Mouse (Mus musculus) heart, adult 11 months (tissue): ENCODE results near the gene Hoxb4.

Source experiments
- DNase-seq: peaks from one replicate; pipeline ENCODE4 v3.0.0; 2022

Gene Hoxb4

GRCm38 (mm10) chr11:96285771-96286738 is 32.0 kb upstream of the Hoxb4 start, which contains the start of gene Hoxb7:
Hoxb7 (plus strand) TSS chr11:96286623.
- peak; percentile 91 for DNase-seq

GRCm38 (mm10) chr11:96286739-96287385 is 31.2 kb upstream of the Hoxb4 start:
- no peak for DNase-seq

GRCm38 (mm10) chr11:96287411-96287810 is 30.7 kb upstream of the Hoxb4 start:
- DNase-seq, result no peak

GRCm38 (mm10) chr11:96288455-96289221 is 29.4 kb upstream of the Hoxb4 start:
- no peak for DNase-seq

GRCm38 (mm10) chr11:96289293-96289692 is 28.8 kb upstream of the Hoxb4 start:
- DNase-seq, result no peak

GRCm38 (mm10) chr11:96289837-96290236 is 28.2 kb upstream of the Hoxb4 start:
- DNase-seq, result no peak

GRCm38 (mm10) chr11:96290705-96291355 is 27.2 kb upstream of the Hoxb4 start:
- DNase-seq, result no peak

GRCm38 (mm10) chr11:96291681-96292564 is 26.1 kb upstream of the Hoxb4 start, which contains the start of gene Hoxb6:
Hoxb6 (plus strand) TSS chr11:96292476.
- no peak for DNase-seq

- no peak for DNase-seq
These were observed 25.3 kb upstream of the Hoxb4 start for GRCm38 (mm10) chr11:96292565-96293301.

GRCm38 (mm10) chr11:96293302-96293921 is 24.7 kb upstream of the Hoxb4 start:
- DNase-seq, result no peak

GRCm38 (mm10) chr11:96294245-96295091 is 23.6 kb upstream of the Hoxb4 start:
- DNase-seq, result peak; percentile 85

GRCm38 (mm10) chr11:96295092-96295835 is 22.8 kb upstream of the Hoxb4 start:
- no peak for DNase-seq

GRCm38 (mm10) chr11:96296997-96297396 is 21.1 kb upstream of the Hoxb4 start:
- no peak for DNase-seq

GRCm38 (mm10) chr11:96297428-96297827 is 20.6 kb upstream of the Hoxb4 start:
- no peak for DNase-seq

- no peak for DNase-seq
These were observed 20.0 kb upstream of the Hoxb4 start for GRCm38 (mm10) chr11:96297968-96298635.

GRCm38 (mm10) chr11:96298895-96299667 is 19.0 kb upstream of the Hoxb4 start:
- no peak for DNase-seq

- DNase-seq, result no peak
These were observed 18.3 kb upstream of the Hoxb4 start for GRCm38 (mm10) chr11:96299781-96300180.
